10 mouse cellular contexts compared by ENCODE assay signal in the genomic region with DNA sequence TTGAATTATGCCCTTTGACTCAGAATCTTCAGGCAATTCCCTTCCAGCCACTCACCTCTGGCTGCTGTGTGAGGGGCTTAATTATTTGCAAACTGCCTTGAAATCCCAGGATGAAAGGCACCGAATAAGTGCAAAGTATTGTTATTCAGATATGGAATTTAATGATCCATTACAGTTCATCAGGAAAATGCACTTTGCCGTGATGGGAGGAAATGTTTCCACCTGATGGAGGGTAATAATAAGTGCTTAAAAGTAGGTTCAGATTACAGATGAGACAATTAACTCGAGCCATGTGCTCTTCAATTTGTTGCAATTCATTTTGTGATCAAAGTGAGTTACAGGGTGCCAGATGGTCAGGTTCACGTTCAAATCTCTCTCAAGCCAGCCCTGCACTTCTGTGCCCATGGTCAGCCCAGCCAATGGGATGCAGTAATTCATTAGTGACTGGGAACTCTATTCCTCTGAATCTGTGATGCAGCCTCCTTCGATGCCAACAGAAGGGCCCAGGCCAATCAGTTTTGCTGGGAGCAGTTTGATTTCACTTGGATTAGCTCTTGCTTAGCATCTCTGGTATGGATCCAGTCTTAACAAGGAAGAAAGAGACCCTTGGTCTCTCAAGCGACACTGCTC. TPM values are rescaled to one million over a fixed set of nuclear protein-coding genes. Genes with fewer than 3 reads are reported as not detected.
DNase-seq lines count a peak whose midpoint lies in the region; ATAC-seq lines count a peak whose summit lies in the region.
"Had no signal": no experiment of that assay in that cellular context is flagged by ENCODE, and none has a peak within 500 bp of the region (broad histone marks: within the 10 kb centered on the region; RNA-seq: fewer than 3 reads in every experiment).

No protein-coding gene starts in this region.

- H3K27ac ChIP-seq in embryonic facial prominence, embryonic 12.5 days = no peak overlapping the region
- no peak overlapping the region for H3K27ac ChIP-seq in hindbrain, embryonic 16.5 days (ENCODE audit: low read depth, low read length)
- H3K27ac ChIP-seq in neural tube, embryonic 13.5 days (replicated peaks) = peak overlapping the region; percentile 100
- no peak overlapping the region for H3K27ac ChIP-seq in liver, embryonic 11.5 days (ENCODE audit: low read depth, low read length)
- H3K27ac ChIP-seq: macrophage had no signal

- H3K4me3 ChIP-seq in embryonic facial prominence, embryonic 12.5 days = no peak overlapping the region
- H3K4me3 ChIP-seq in hindbrain, embryonic 16.5 days (ENCODE audit: low read length) = peak overlapping the region; percentile 90
- peak overlapping the region; percentile 94 for H3K4me3 ChIP-seq in neural tube, embryonic 13.5 days
- H3K4me3 ChIP-seq in liver, embryonic 11.5 days (ENCODE audit: low read depth, low read length) = no peak overlapping the region
- H3K4me3 ChIP-seq: erythroblast, embryonic 14.5 days had no signal

- 20% methylated on average over 6 of the region's 6 CpGs for WGBS in embryonic facial prominence, embryonic 12.5 days
- WGBS in hindbrain, embryonic 16.5 days = 21% methylated on average over 6 of the region's 6 CpGs
- 16% methylated on average over 6 of the region's 6 CpGs for WGBS in neural tube, embryonic 13.5 days
- 61% methylated on average over 6 of the region's 6 CpGs for WGBS in liver, embryonic 11.5 days

- peaks cover 36% of the 10 kb centered on the region for H3K4me1 ChIP-seq in embryonic facial prominence, embryonic 12.5 days
- peaks cover 28% of the 10 kb centered on the region for H3K4me1 ChIP-seq in hindbrain, embryonic 16.5 days (ENCODE audit: control insufficient read depth, insufficient read depth, low read depth, low read length)
- H3K4me1 ChIP-seq in neural tube, embryonic 13.5 days (replicated peaks) = peaks cover 73% of the 10 kb centered on the region
- peaks cover 21% of the 10 kb centered on the region for H3K4me1 ChIP-seq in liver, embryonic 11.5 days (replicated peaks; ENCODE audit: control insufficient read depth, insufficient read depth, low read length)

- no peak overlapping the region for H3K9ac ChIP-seq in embryonic facial prominence, embryonic 12.5 days
- 0 out of 2 replicates have a peak overlapping the region, but pooled peaks have one; percentile 1 for H3K9ac ChIP-seq in hindbrain, embryonic 16.5 days (ENCODE audit: low read depth, low read length)
- peak overlapping the region; percentile 99 for H3K9ac ChIP-seq in neural tube, embryonic 13.5 days
- H3K9ac ChIP-seq in liver, embryonic 11.5 days (ENCODE audit: low read depth, low read length) = no peak overlapping the region

- H3K27me3 ChIP-seq in embryonic facial prominence, embryonic 12.5 days = no peaks in the 10 kb centered on the region
- H3K27me3 ChIP-seq in hindbrain, embryonic 16.5 days (replicated peaks; ENCODE audit: control insufficient read depth, insufficient read depth, low read length) = no peaks in the 10 kb centered on the region
- H3K27me3 ChIP-seq in neural tube, embryonic 13.5 days = no peaks in the 10 kb centered on the region
- peaks cover 23% of the 10 kb centered on the region for H3K27me3 ChIP-seq in liver, embryonic 11.5 days (replicated peaks; ENCODE audit: control insufficient read depth, insufficient read depth, low read length)

- H3K4me2 ChIP-seq in embryonic facial prominence, embryonic 12.5 days (replicated peaks) = peak overlapping the region; percentile 91
- peak overlapping the region; percentile 73 for H3K4me2 ChIP-seq in hindbrain, embryonic 16.5 days (ENCODE audit: low read length)
- H3K4me2 ChIP-seq in neural tube, embryonic 13.5 days = peak overlapping the region; percentile 91
- H3K4me2 ChIP-seq in liver, embryonic 11.5 days = no peak overlapping the region; the same call in 1 of the 2 replicates

- H3K36me3 ChIP-seq in embryonic facial prominence, embryonic 12.5 days = no peaks in the 10 kb centered on the region
- H3K36me3 ChIP-seq in hindbrain, embryonic 16.5 days (ENCODE audit: control insufficient read depth, insufficient read depth, low read length) = no peaks in the 10 kb centered on the region
- H3K36me3 ChIP-seq in neural tube, embryonic 13.5 days = no peaks in the 10 kb centered on the region
- no peaks in the 10 kb centered on the region for H3K36me3 ChIP-seq in liver, embryonic 11.5 days (ENCODE audit: control insufficient read depth, insufficient read depth, low read length)

- peak; percentile 50 to 75 for DNase-seq in layer of hippocampus, postnatal 14 days (ENCODE audit: low spot score in 2 of 2)
- DNase-seq in layer of hippocampus, postnatal 36 days = no peak
- DNase-seq in thymus, adult 18-20 months = no peak
- no peak for DNase-seq in liver, embryonic 11.5 days (ENCODE audit: low spot score)
- no peak for DNase-seq in kidney, adult 9 months

- no peaks in the 10 kb centered on the region for H3K9me3 ChIP-seq in embryonic facial prominence, embryonic 12.5 days
- H3K9me3 ChIP-seq in hindbrain, embryonic 16.5 days (ENCODE audit: control insufficient read depth, low read length) = no peaks in the 10 kb centered on the region
- H3K9me3 ChIP-seq in neural tube, embryonic 13.5 days = no peaks in the 10 kb centered on the region
- no peaks in the 10 kb centered on the region for H3K9me3 ChIP-seq in liver, embryonic 11.5 days (ENCODE audit: control insufficient read depth, low read length)

- no peak for ATAC-seq in embryonic facial prominence, embryonic 12.5 days (ENCODE audit: insufficient number of reproducible peaks, insufficient read depth, low FRiP score, low TSS enrichment)
- no peak for ATAC-seq in hindbrain, embryonic 16.5 days
- no peak for ATAC-seq in neural tube, embryonic 13.5 days (ENCODE audit: low read depth)
- no peak for ATAC-seq in liver, embryonic 11.5 days (replicated peaks; ENCODE audit: low FRiP score)

RNA-seq across cellular contexts. Expression of gene Bach2, which starts 2.9 kb away (rescaled TPM):
- total RNA-seq in layer of hippocampus, postnatal 14 days (2021) = 10 to 100 TPM; 22.2 to 24.9 TPM
- total RNA-seq in layer of hippocampus, postnatal 36 days (2021) = 10 to 100 TPM; 13.7 to 14.0 TPM
- polyA plus RNA-seq in embryonic facial prominence, embryonic 12.5 days (2016; fragmentation: Nextera tagmentation; extraction: Ambion mirVana) = 13.0 and 13.5 TPM in 2 replicates
- 19.1 and 20.4 TPM in 2 replicates for polyA plus RNA-seq in hindbrain, embryonic 16.5 days (2015; fragmentation: Nextera tagmentation; extraction: Ambion mirVana)
- polyA plus RNA-seq in neural tube, embryonic 13.5 days (2015; fragmentation: Nextera tagmentation; extraction: Ambion mirVana) = 31.5 and 37.7 TPM in 2 replicates
- 3.7 and 4.8 TPM in 2 replicates for polyA plus RNA-seq in liver, embryonic 11.5 days (2014; fragmentation: Nextera tagmentation; extraction: Ambion mirVana)

Comparison
In these comparisons a context has a peak if more than half of its experiments do, and no peak if none do; other contexts are left out.
1. DNase-seq: peak in layer of hippocampus, postnatal 14 days (2 of 2); none in layer of hippocampus, postnatal 36 days (0 of 2), thymus, adult 18-20 months (0 of 2), liver, embryonic 11.5 days (single experiment) and kidney, adult 9 months (single experiment).
2. H3K4me3 ChIP-seq: peak in hindbrain, embryonic 16.5 days (single experiment) and neural tube, embryonic 13.5 days (single experiment); none in embryonic facial prominence, embryonic 12.5 days (single experiment) and liver, embryonic 11.5 days (single experiment).
3. H3K9ac ChIP-seq: peak in hindbrain, embryonic 16.5 days (single experiment) and neural tube, embryonic 13.5 days (single experiment); none in embryonic facial prominence, embryonic 12.5 days (single experiment) and liver, embryonic 11.5 days (single experiment).